Mouse (Mus musculus): ENCODE measurements around the gene Kcnb1.

Kcnb1 gene

GRCm38 (mm10) chr2:167173051-167173875, 16.7 kb downstream of the Kcnb1 start:
- DNase-seq (ENCODE audit: inconsistent age in 2 of 2, low spot score in 1 of 2) = peak in 1 of 2 experiments; percentile 39

- peak; percentile 63 to 66 for DNase-seq (ENCODE audit: inconsistent age in 2 of 2, low spot score in 1 of 2)
These were observed 22.3 kb downstream of the Kcnb1 start for GRCm38 (mm10) chr2:167167515-167168212.

GRCm38 (mm10) chr2:167163600-167163999, 26.4 kb downstream of the Kcnb1 start:
- DNase-seq (ENCODE audit: inconsistent age in 2 of 2, low spot score in 1 of 2) = no peak

GRCm38 (mm10) chr2:167163134-167163533, 26.8 kb downstream of the Kcnb1 start:
- no peak for DNase-seq (ENCODE audit: inconsistent age in 2 of 2, low spot score in 1 of 2)

GRCm38 (mm10) chr2:167162516-167163021, 27.4 kb downstream of the Kcnb1 start:
- DNase-seq (ENCODE audit: inconsistent age in 2 of 2, low spot score in 1 of 2) = peak in 1 of 2 experiments; percentile 52

GRCm38 (mm10) chr2:167159721-167160120, 30.2 kb downstream of the Kcnb1 start:
- DNase-seq (ENCODE audit: inconsistent age in 2 of 2, low spot score in 1 of 2) = no peak

GRCm38 (mm10) chr2:167158780-167159179, 31.2 kb downstream of the Kcnb1 start:
- no peak for DNase-seq (ENCODE audit: inconsistent age in 2 of 2, low spot score in 1 of 2)

GRCm38 (mm10) chr2:167156118-167156715, 33.7 kb downstream of the Kcnb1 start:
- no peak for DNase-seq (ENCODE audit: inconsistent age in 2 of 2, low spot score in 1 of 2)

GRCm38 (mm10) chr2:167155541-167155973, 34.4 kb downstream of the Kcnb1 start:
- no peak for DNase-seq (ENCODE audit: inconsistent age in 2 of 2, low spot score in 1 of 2)

- DNase-seq (ENCODE audit: inconsistent age in 2 of 2, low spot score in 1 of 2) = no peak
These were observed 39.1 kb downstream of the Kcnb1 start for GRCm38 (mm10) chr2:167150880-167151279.

- DNase-seq (ENCODE audit: inconsistent age in 2 of 2, low spot score in 1 of 2) = no peak
These were observed 39.8 kb downstream of the Kcnb1 start for GRCm38 (mm10) chr2:167150135-167150534.

GRCm38 (mm10) chr2:167149035-167149434, 40.9 kb downstream of the Kcnb1 start:
- DNase-seq (ENCODE audit: inconsistent age in 2 of 2, low spot score in 1 of 2) = no peak

- peak in 1 of 2 experiments; percentile 36 for DNase-seq (ENCODE audit: inconsistent age in 2 of 2, low spot score in 1 of 2)
These were observed 42.2 kb downstream of the Kcnb1 start for GRCm38 (mm10) chr2:167147708-167148107.

- DNase-seq (ENCODE audit: inconsistent age in 2 of 2, low spot score in 1 of 2) = no peak
These were observed 44.1 kb downstream of the Kcnb1 start for GRCm38 (mm10) chr2:167145904-167146303.

- DNase-seq (ENCODE audit: inconsistent age in 2 of 2, low spot score in 1 of 2) = no peak
These were observed 45.3 kb downstream of the Kcnb1 start for GRCm38 (mm10) chr2:167144439-167145307.

GRCm38 (mm10) chr2:167143914-167144313, 46.0 kb downstream of the Kcnb1 start:
- no peak for DNase-seq (ENCODE audit: inconsistent age in 2 of 2, low spot score in 1 of 2)

GRCm38 (mm10) chr2:167142282-167142681, 47.7 kb downstream of the Kcnb1 start:
- DNase-seq (ENCODE audit: inconsistent age in 2 of 2, low spot score in 1 of 2) = no peak

GRCm38 (mm10) chr2:167141810-167142209, 48.1 kb downstream of the Kcnb1 start:
- no peak for DNase-seq (ENCODE audit: inconsistent age in 2 of 2, low spot score in 1 of 2)

GRCm38 (mm10) chr2:167139801-167140269, 50.1 kb downstream of the Kcnb1 start:
- DNase-seq (ENCODE audit: inconsistent age in 2 of 2, low spot score in 1 of 2) = no peak

- DNase-seq (ENCODE audit: inconsistent age in 2 of 2, low spot score in 1 of 2) = no peak
These were observed 51.3 kb downstream of the Kcnb1 start for GRCm38 (mm10) chr2:167138611-167139010.
